Mouse (Mus musculus) heart, postnatal 36 days (tissue): ENCODE results near the gene Phb2. TPM values are rescaled to one million over a fixed set of nuclear protein-coding genes. Genes with fewer than 3 reads are reported as not detected.

ENCODE experiments used
- DNase-seq, 2 experiments: peaks; one replicate each; pipeline ENCODE4 v3.0.0; 2021 to 2022
- intact Hi-C: fragments of 180-260 bp; cut with DNase I; formaldehyde crosslinking; loops from one replicate; pipeline ENCODE4 v1.15.1; 2025
- total RNA-seq, 2 experiments: library from RNA; stranded (reverse); gene quantifications; 2 replicates each; pipeline ENCODE4 v1.2.3; 2021

The Phb2 gene
- total RNA-seq, 2 experiments from 2014 or later, result 311 to 336 TPM

DNA sequence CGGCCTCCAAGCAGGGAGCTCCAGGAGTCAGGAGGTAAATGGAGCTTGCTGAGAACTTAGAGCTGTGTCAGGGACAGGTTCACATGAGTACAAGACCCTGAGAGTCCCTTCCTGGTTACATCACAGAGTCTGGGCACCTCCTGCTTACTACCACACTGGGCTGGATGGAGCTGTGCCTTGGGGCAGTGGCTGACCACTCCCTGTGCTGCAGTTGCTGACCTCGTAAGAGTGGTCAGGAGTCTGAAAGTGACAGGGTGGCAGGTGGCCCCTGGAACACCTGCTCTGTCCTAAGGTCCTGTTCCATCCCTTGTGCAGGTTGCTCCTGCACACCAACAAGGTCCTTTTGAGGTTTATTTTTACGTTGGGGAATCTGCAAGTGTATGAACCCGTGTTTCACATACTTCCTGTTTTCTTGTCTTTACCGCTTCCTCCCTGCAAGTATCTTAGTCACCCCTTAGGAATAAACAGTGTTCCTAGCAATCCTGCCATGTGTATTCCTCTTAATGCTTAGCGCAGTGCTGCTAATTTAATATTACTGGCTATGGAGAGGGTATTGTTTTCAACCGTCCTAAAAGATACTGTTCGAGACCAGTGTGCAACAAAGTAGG is 23.9 kb upstream of the Phb2 start:
- no peak for DNase-seq
- intact Hi-C loops, result no loop called here

DNA sequence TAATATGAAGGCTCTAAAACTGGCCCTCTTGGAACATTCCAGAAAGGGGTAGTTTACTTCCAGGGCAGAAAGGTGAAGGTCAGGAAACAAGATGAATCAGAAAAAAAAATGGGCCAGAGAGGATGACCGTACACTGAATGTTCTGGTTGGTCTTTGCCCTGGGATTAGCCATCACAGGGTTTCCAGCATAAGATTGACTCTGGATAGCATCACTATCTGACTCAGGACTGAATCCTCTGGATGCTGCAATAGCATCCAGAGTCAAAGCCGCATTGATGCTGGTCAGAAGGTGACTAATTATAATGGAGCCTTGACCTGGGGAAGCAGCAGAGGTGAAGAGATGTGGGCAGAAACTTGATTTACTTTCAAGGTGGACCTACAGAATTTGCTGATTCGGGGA is 23.1 kb upstream of the Phb2 start:
- intact Hi-C loops, result no loop called here
- DNase-seq, result no peak

DNA sequence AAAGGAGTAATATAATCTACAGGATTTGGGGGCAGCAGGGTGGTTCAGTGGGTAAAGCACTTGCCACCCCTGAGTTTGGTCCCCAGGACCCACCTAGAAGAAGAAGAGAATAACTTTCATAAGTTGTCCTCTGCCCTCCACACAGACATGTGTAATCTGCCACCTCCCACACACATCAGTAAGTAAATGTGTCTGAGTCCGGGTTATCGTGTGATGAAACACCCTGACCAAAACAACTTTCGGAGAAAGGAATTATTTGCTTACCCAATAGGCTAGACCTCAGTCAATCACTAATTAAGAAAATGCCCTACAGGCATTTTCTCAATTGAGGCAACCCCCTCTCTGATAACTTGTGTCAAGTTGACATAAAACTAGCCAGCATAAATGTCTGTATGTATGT is 21.6 kb upstream of the Phb2 start:
- no peak for DNase-seq
- intact Hi-C loops, result no loop called here

DNA sequence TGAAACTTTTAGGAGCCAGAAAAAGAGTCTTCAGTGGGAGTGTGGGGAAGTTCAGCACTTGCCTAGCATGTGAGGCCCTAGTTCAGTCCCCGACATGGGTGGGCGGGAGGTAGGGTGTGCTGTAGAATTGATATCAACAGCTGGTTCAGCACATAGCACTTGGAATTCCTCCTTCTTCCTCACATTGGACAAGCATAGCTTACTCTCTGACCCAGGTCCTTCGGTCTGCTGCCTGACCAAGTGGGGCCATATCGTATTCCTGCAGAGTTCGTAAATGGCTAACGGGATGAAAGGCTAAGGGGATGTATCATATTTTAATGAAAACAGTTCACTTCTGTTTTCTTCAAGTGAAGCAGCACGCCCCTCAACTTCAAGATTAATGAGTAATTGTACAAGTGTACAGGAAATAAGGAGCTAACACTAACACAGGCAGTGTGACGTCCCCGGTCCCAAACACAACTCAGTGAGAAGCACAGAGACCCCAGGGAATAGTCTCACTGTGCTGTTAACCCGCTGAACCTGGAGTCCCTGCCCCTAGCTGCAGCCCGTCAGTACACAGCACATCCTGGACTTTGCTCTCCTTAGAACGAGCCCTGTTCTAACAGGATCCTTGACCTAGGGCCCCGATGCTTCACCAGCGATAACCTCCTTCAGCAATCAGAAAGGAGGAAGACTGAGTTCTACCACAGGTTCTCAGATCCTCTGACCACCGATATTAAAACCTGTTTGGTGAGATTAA is 18.7 kb upstream of the Phb2 start:
- intact Hi-C loops, result no loop called here
- DNase-seq, result no peak

DNA sequence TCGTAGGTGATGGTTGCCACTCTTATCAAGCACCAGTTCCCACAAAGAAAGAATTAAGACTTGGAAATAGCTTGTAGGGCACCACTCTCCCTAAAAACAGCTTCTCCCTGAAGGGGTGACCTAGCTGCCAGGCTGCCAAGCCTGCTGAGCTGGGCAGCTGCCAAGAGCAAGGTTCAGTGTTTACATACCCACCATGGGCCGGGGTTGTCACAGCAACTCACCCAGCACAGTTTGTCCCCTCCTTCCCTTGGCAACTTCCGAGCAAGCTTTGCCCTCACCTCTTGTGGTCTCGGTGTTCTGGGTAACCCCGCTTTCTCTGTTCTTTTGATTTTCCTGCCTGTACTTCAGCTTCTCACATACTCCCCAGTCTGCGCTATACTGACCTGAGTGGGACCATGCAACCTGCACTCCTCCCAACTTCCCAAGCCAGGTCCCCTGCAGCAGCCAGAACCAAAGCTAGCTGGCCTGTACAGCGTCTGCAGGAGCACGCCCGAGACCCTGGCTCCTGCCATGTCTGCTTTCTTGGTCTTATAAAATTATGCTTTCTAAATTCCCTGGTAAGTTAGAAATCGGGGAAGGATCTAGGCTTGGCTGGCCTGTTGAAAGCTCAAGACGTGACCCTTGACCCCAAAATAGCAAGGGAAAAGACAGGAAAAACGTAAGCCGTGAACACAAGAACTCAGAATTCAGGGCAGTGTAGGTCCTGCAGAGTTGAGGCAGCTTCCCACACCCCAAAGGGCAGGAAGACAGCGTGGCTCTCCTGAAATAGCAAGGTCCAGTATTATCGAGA is 17.8 kb upstream of the Phb2 start:
- intact Hi-C loops, result no loop called here
- DNase-seq, result peak; percentile 69 to 72

DNA sequence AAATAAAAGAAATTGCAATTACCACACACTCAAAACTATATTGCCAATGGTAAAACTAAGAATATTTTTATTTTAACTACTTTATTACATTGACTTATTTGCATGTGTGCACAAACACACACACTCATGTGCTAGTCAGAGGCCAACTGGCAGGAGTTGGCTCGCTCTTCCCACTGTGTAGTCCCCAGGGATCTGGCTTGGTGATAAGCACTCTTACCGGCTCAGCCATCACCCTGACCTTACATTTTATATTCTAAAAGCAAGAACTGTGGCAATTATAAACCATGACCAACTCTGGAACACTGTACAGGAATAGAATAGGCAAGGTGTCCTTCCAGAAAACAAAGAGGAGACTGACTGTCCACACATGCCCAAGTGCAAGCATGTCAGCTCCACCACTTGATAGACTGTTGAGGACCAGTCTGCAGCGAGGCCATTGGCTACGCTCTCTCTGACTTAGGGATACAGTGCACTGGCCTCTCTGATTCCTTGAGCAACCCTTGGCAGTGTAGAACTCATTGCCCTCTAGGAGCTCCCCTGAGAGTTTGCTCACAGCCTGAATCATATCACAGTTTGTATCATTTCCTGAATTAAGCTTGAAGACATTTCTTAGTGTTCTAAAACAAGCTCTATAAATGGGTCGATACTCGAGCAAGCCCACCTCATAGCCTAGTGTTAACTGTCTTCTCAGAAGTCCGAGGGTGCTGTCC is 15.5 kb upstream of the Phb2 start:
- DNase-seq, result no peak
- intact Hi-C loops, result no loop called here

DNA sequence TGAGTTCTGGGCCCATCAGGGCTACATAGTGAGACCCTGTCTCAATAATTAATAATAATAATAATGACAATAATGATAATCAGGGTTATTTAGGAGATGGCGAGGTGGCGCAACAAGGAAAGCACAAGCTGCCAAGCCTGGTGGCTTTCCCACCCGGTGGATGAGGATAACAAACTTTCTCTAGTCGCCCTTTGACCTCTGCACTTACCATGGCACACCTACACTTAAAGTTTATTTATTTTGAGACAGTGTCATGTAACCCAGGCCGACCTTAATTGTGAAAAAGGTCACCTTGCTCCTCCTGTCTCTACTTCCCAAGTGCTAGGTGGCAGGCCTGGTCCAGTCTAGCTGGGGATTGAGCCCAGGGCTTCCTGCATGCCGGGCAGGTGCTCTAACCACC is 13.4 kb upstream of the Phb2 start:
- no peak for DNase-seq
- intact Hi-C loops, result no loop called here

DNA sequence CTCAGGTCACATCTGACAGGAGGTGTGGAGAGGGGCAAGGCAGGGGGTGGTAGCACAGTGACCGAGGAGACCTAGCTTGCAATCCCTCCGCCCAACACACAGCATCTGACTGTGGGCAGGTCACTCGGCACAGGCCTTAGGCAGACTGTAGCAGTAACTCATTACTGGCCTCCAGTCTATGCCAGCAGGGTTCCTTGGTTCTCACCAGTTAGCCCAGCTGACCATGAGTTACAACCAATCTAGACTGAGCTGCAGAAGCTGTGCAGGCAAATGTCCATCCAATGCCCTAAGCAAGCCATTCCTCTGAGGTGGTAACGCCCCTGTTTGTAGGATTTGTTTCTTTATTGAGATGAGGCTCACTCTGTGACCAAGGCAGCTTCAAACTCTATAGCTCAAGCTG is 12.8 kb upstream of the Phb2 start:
- no peak for DNase-seq
- intact Hi-C loops, result no loop called here

DNA sequence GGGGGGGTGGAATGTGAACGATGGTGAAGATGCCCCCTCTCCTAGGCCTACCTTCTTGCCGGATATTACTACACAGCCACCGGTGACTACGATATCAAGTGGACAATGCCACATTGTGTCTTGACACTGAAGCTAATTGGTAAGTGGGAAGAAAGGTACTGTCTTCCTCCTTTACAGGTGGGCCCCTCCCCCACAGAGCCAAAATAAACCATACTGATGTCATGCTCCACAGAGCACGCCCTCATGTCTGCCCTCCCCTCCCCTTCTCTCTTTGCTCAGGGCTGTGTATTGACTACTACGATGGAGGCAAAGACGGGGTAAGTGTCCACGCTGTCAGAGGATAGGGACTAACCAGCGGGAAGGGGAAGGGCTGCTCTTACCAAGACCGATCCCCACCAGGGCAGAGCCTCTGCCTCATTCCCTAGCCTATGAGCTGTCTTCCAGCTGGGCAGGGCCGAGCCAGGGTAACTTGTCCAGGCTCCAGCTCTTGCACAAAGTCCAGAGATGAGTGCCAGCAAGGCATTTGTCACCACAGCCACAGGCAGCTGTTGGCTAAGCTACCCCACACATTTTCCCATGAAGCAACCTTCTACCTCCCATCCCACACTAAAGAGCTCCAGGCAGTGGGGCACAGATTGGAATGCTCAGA is 12.1 kb upstream of the Phb2 start:
- DNase-seq, result peak; percentile 69 to 77
- intact Hi-C loops, result loop anchor here (5.0 kb wide), 2 partner anchors 37 to 107 kb away; partner anchors contain the start of genes Ptpn6 and Spsb2

DNA sequence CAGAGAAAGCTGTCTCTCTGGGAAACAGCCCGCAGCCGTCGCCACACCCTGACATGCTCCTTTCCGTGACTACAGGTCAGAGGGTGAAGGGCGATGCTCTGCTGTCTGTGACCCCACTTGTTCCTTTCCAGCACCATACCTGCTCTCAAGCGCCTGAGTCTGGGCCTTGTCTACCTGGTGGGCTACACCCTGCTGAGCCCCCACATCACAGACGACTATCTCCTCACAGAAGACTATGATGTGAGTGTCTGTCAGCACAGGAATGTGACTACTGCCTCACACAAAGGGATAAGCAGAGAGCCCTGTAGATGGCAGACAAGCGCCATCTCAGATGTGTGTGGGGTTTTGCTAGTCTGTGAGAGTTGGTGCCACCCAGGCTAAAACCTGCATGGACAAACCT is 10.8 kb upstream of the Phb2 start:
- intact Hi-C loops, result loop anchor here (5.0 kb wide), 2 partner anchors 36 to 106 kb away; partner anchors contain the start of genes Ptpn6 and Spsb2

DNA sequence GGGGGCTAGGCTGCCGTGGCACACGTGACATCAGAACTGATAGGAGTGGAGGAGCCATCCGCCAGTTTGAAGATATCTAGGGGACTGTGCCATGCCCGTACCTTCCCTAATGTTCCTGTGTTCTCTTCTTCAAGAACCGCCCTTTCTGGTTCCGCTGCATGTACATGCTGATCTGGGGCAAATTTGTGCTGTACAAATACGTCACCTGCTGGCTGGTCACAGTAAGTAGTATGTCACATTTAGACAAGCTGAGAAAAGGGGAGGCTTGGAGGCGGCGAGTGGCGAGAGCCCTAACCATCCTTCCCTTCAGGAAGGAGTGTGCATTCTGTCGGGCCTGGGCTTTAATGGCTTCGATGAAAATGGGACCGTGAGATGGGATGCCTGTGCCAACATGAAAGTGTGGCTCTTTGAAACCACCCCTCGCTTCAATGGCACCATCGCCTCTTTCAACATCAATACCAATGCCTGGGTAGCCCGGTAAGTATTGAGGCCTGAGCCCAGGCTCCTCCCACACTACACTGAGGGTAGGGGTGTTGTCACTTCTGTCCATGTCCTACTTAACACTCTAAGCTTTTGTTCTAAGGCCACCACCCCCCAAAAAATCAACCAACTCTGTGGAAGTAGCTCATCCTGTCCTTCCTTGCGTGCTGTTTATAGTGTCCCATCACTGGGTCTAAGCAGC is 9.9 kb upstream of the Phb2 start:
- intact Hi-C loops, result loop anchor here (2.0 to 5.0 kb wide), 4 partner anchors 35 to 105 kb away; partner anchors contain the start of genes Ptpn6 and Spsb2
- DNase-seq, result no peak

More for the DNA sequence above, 10.8 kb upstream of the Phb2 start:
- no peak for DNase-seq

DNA sequence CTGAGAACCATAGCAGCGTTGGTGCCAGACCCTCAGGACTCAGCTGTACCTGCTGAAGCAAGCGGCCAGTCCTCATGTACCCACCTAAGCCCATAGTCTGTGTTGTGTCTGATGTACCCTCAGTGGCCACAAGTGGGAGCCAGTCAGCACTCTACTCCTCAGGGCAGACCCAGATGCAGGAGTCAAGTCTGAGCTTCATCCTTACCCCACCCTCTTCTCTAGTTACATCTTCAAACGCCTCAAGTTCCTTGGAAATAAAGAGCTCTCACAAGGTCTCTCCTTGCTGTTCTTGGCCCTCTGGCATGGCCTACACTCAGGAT is 9.4 kb upstream of the Phb2 start:
- peak; percentile 64 to 76 for DNase-seq

DNA sequence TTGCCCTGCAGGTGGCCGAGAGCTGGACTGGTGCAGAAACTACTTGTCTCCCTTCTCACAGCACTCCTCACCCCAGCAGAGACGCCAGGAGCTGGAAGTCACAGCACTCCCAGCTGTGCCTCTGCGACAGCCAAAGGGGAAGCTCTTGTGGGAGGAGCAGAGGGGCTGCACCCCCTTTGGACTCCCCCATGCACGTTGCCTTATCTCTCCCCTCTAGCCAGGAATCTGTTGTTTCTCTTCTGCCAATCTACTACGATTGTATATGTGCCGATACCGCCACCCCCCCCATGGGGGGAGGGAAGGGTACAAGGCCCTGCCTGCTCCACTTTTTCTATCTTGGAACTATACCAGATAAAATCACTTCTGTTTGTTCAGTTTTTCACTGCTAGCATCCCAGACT is 8.3 kb upstream of the Phb2 start:
- intact Hi-C loops, result loop anchor here (2.0 to 5.0 kb wide), 4 partner anchors 34 to 104 kb away; partner anchors contain the start of genes Ptpn6 and Spsb2
- no peak for DNase-seq

More for the DNA sequence above, 9.4 kb upstream of the Phb2 start:
- intact Hi-C loops, result loop anchor here (2.0 to 5.0 kb wide), 4 partner anchors 35 to 105 kb away; partner anchors contain the start of genes Ptpn6 and Spsb2

DNA sequence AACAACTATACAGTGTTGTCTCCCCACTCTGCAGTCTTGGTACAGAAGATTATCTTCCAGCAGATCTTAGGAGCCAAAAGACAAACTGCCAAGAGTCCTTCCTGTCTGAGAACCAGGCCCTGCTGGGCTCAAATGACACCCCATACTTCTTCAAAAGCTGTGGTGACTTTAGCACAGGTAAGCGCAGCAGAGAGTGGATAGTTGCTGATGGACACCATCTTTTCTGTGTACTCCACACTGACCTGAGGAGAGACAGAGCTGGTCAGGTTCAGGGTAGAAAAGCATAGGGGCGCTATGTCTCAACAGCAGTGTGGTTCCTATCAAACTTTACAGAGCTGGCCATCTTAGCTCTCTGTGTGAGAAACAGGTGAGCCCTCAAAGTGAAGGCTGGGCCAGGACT is 7.7 kb upstream of the Phb2 start:
- intact Hi-C loops, result loop anchor here (5.0 kb wide), 2 partner anchors 33 to 103 kb away; partner anchors contain the start of genes Ptpn6 and Spsb2
- no peak for DNase-seq

DNA sequence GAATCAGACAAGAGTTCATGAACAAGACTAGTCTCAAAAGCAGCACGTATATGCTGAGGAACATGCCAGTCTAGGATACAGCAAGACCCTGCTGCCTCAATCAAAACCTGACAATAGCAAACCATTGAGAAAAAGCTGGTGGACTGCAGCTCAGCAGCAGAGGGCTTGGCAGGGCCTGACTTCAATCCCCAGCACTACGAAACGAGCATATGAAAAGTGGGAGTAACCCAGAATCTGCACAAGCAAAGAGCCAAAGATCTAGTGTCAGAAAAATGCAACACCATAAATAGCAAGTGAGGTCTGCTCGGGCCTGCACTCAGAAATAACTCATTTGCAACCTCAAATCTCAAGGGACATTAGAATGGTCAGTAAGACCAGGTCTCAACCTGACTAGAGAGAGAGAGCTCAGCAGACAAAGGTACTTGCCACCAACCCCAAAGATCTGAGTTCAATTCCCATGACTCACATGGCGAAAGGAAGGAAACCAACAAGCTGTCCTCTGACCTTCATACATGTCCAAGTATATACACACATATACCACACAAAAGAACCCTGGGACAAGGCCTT is 6.0 kb upstream of the Phb2 start:
- intact Hi-C loops, result no loop called here
- no peak for DNase-seq

DNA sequence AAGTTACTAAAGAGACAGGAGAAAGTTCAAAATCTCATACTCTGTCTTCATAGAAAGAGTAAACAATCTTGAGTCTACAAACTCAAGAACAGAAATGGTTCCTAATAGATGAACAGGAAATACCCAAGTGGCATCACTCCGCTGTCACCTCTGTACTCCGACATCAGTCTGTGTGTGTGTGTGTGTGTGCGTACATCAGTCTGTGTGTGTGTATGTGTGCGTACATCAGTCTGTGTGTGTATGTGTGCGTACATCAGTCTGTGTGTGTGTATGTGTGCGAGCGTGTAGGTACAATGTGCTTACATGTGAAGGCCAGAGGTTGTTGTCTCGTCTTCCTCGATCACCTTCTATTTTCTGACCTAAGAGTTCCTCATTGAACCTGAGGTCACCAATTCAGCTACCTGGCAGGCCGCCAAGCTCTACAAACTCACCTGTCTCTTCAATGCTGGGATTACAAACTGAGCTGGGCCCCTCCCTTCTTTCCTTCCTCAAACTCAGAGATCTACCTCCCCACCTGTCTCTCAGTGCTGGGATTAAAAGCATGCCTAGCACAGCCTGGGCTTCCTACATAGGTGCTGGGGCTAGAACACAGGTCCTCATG is 3.7 kb upstream of the Phb2 start:
- intact Hi-C loops, result no loop called here
- no peak for DNase-seq

DNA sequence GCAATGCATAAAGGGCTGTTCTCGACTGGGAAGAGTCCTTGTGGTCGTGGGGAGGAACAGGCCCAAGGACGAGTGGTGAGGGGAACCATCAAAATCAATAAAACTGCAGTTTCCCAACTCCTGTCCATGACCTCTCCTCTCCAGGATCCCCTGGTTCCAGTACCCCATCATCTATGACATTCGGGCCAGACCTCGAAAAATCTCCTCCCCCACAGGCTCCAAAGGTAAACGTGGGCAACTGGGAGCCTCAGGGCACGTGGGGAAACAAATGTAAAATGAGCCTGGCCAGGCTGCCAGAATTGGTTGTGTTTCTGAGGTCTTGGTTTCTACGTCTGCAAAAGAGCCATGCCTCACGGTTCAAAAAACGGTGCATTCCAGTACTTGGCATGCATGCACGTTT is 782 bp downstream of the Phb2 start:
- intact Hi-C loops, result loop anchor here (1.0 to 10.0 kb wide), 5 partner anchors 27 to 329 kb away; partner anchors contain the start of genes Lpcat3 and Zfp384
- DNase-seq, result no peak

DNA sequence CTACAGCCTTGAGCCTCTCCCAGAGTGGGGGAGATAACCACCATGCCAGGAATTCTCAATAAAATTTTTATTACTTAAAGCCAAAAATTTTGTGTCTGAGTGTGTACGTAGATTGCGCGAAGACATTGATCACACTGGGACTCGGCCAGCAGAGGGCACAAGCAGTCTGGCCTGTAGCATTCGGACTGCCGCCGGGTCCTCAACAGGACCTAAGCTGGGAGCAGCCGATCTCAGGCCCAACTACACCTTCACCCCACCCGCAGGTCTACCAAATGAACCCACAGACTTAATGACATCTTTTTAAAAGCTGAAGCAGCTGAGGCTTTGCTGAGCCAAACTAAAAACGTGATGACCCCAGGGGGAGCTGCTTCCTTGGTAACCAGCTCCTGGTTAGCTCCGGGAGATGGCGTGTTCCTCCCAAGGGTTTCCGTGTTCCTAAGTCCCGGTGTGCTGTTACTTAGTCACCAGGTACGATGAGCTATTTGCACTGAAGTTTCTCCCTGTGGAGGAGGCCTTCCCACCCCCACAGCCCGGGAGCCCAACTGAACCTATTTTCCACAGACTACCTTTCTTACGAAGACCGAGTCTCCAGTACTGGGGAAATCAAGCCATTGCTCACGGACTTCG is 4.8 kb downstream of the Phb2 start:
- intact Hi-C loops, result loop anchor here (1.0 to 10.0 kb wide), 2 partner anchors 23 to 288 kb away; partner anchors contain the start of gene Zfp384
- DNase-seq, result peak in 1 of 2 experiments; percentile 42
